Mouse (Mus musculus): Measurements from ENCODE around the gene Anks6.
A peak's percentile ranks its signal among the peaks of the same experiment; 100 is the strongest.

The Anks6 gene

GRCm38 (mm10) chr4:46988824-46989223, 68.4 kb downstream of the Anks6 start:
- no peak for DNase-seq

- no peak for DNase-seq
Measured at GRCm38 (mm10) chr4:46988257-46988656, 69.0 kb downstream of the Anks6 start.

GRCm38 (mm10) chr4:46987809-46988208, 69.4 kb downstream of the Anks6 start:
- no peak for DNase-seq

- no peak for DNase-seq
Measured at GRCm38 (mm10) chr4:46986054-46986453, 71.2 kb downstream of the Anks6 start.

GRCm38 (mm10) chr4:46982912-46983311, 74.3 kb downstream of the Anks6 start:
- DNase-seq, result no peak

- DNase-seq, result no peak
Measured at GRCm38 (mm10) chr4:46982094-46982493, 75.1 kb downstream of the Anks6 start.

GRCm38 (mm10) chr4:46978371-46978770, 78.9 kb downstream of the Anks6 start:
- DNase-seq, result peak; percentile 22 to 26

- no peak for DNase-seq
Measured at GRCm38 (mm10) chr4:46977161-46977560, 80.1 kb downstream of the Anks6 start.

- DNase-seq, result no peak
Measured at GRCm38 (mm10) chr4:46976671-46977071, 80.6 kb downstream of the Anks6 start.

GRCm38 (mm10) chr4:46973322-46973721, 83.9 kb downstream of the Anks6 start:
- no peak for DNase-seq

- DNase-seq, result no peak
Measured at GRCm38 (mm10) chr4:46967981-46968380, 89.2 kb downstream of the Anks6 start.

- no peak for DNase-seq
Measured at GRCm38 (mm10) chr4:46966551-46966950, 90.7 kb downstream of the Anks6 start.

All from thymus, postnatal 36 days (tissue).